Mouse (Mus musculus) adrenal gland, adult 8-10 months (tissue): ENCODE measurements around the gene Tmem183a. TPM values are rescaled to one million over a fixed set of nuclear protein-coding genes. Genes with fewer than 3 reads are reported as not detected.

Experiments
- DNase-seq: peaks from one replicate; pipeline ENCODE4 v3.0.0; 2022
- total RNA-seq, 4 experiments: library from RNA; stranded (reverse); gene quantifications; 2 replicates each; pipeline ENCODE4 v1.2.4; 2022

Tmem183a gene
- total RNA-seq, 4 experiments from 2014 or later: 39.2 to 61.6 (median 49.4) TPM

- DNase-seq: no peak
Observed at GRCm38 (mm10) chr1:134318261-134318660, 43.5 kb downstream of the Tmem183a start.

GRCm38 (mm10) chr1:134316361-134316760, 45.4 kb downstream of the Tmem183a start:
- DNase-seq: no peak

- no peak for DNase-seq
Observed at GRCm38 (mm10) chr1:134315181-134315580, 46.6 kb downstream of the Tmem183a start.

- DNase-seq: no peak
Observed at GRCm38 (mm10) chr1:134311760-134312159, 50.0 kb downstream of the Tmem183a start.

- DNase-seq: no peak
Observed at GRCm38 (mm10) chr1:134310729-134311128, 51.0 kb downstream of the Tmem183a start.

DNA sequence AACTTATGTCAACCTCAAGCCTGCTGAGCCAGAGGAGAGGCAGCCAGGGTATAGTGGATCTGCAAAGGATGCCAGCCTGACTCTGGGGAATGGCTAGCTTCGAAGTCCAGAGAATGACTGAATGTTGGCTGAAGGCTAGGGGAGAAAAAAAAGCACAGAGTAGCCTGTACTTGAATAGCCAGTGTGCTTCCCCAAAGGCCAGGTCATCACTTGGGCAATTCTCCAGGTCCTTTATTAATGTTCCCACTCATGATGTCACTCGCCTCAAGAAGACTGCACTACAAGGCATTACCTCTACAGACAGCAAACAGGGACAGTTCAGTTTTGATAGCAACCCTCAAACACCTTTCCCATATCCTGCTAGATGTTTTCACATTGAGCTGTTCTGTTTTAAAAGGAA, 51.5 kb downstream of the Tmem183a start:
- no peak for DNase-seq

GRCm38 (mm10) chr1:134307409-134307808, 54.4 kb downstream of the Tmem183a start:
- no peak for DNase-seq

GRCm38 (mm10) chr1:134304940-134305339, 56.8 kb downstream of the Tmem183a start:
- no peak for DNase-seq

DNA sequence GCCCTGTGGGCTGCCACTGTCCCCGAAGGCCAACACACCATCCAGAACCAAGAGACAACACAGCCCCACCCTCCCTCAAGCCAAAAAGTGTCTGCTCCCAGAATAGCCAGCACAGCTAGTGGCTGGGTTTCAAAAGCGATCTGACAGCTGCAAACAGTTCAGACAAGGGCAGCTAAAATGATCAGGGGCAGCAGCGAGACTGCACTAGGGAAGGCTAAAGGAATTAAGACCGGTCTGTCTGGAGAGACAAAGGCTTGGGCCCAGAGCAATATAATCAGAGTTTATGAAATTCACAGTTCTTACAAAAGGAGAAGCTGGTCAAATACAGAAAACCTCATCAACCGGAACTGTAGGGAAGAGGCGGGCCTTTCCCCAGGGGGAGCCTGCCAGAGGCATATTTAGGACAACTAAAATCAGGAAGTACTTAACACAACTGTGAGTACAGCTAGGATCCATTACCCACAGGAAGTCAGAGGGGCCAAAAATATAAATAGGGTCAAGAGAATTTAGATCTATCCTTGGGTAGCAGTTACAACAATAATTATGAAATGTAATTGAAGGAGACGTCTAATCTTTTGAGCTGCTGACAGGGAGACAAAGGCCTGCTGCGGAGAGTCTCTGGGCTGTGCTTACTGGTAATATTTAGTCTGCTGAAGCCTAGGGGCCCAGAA, 59.1 kb downstream of the Tmem183a start:
- no peak for DNase-seq

- DNase-seq: no peak
Observed at GRCm38 (mm10) chr1:134298636-134299411, 63.0 kb downstream of the Tmem183a start.

DNA sequence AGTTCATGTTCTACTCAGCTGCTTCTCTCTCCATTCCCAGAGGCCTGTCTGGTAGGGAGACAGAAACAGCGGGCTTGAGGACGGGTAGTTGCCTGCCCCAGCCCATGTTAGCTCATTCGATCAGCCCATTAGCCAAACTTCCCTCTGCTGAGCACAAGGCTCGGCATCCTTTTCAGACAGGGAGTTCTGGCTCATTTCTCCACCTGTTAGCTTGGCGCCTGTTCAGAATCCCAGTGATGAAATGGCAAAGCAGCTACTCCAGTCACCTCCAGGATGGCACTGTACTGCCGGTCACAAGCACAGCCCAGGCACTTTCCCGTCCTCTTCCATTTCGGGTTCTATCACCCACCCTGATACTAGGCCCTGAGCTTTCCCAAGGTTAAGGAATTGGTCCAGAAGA, 64.5 kb downstream of the Tmem183a start:
- DNase-seq: no peak

Other genes with a start within 250 kb of the Tmem183a start
- 1 to 10 TPM in 3 of 4 experiments, under 1 TPM in 1; 0.74 to 1.6 (median 1.3) TPM for gene Chil1, start 179.8 kb downstream of the Tmem183a start, total RNA-seq
- under 1 TPM in 2 of 4 experiments, not detected in 2; 0.17 to 0.24 TPM for gene Mybph, start 168.5 kb downstream of the Tmem183a start, total RNA-seq
- 100 to 1,000 TPM; 162 to 296 (median 242) TPM for gene Adora1, start 126.5 kb downstream of the Tmem183a start, total RNA-seq
- gene Myog, start 72.0 kb downstream of the Tmem183a start, total RNA-seq: not detected
- gene Ppfia4, start 29.1 kb downstream of the Tmem183a start, total RNA-seq: 1 to 10 TPM; 1.6 to 2.6 (median 2.0) TPM
- not detected for gene 4933406M09Rik, start 24.0 kb upstream of the Tmem183a start, total RNA-seq
- gene Cyb5r1, start 43.6 kb upstream of the Tmem183a start, total RNA-seq: 10 to 100 TPM; 34.8 to 55.8 (median 42.2) TPM
- 100 to 1,000 TPM; 123 to 151 (median 129) TPM for gene Adipor1, start 53.4 kb upstream of the Tmem183a start, total RNA-seq
- gene Klhl12, start 93.6 kb upstream of the Tmem183a start, total RNA-seq: 10 to 100 TPM; 24.2 to 32.8 (median 26.4) TPM
- 10 to 100 TPM; 25.4 to 34.9 (median 30.4) TPM for gene Rabif, start 132.7 kb upstream of the Tmem183a start, total RNA-seq
- not detected for gene Mgat4e, start 187.7 kb upstream of the Tmem183a start, total RNA-seq
- 10 to 100 TPM; 45.9 to 65.0 (median 52.6) TPM for gene Kdm5b, start 198.2 kb upstream of the Tmem183a start, total RNA-seq